Mouse (Mus musculus): Measurements from ENCODE around the gene Tm7sf3. TPM values are rescaled to one million over a fixed set of nuclear protein-coding genes. Genes with fewer than 3 reads are reported as not detected.

Tm7sf3 gene
- polyA plus RNA-seq (2014; fragmentation: Nextera tagmentation; extraction: Ambion mirVana), result 28.5 and 28.8 TPM in 2 replicates

GRCm38 (mm10) chr6:146642276-146643183 lies at the start of gene Tm7sf3, which contains the start of gene Med21:
Gene Tm7sf3 (minus strand): TSS chr6:146642824.
Gene Med21 (plus strand): TSS chr6:146642547.
- peak; percentile 49 for TF ChIP-seq CTCF (IDR thresholded peaks at IDR 0.05; ENCODE audit: low read depth)
- no peaks in the 10 kb centered on the region for H3K4me1 ChIP-seq (ENCODE audit: insufficient read depth)
- no peaks in the 10 kb centered on the region for H3K36me3 ChIP-seq (ENCODE audit: insufficient read depth)
- WGBS, result under 1% methylated on average over 59 of the region's 60 CpGs
- H3K9ac ChIP-seq, result peak within 1 kb of the TSS; percentile 84
- H3K27ac ChIP-seq (ENCODE audit: low read depth), result peak within 1 kb of the TSS; percentile 93
- peak; percentile 99 for DNase-seq
- H3K27me3 ChIP-seq (ENCODE audit: insufficient read depth, low read length), result no peaks in the 10 kb centered on the region
- H3K9me3 ChIP-seq (ENCODE audit: low read depth, low read length), result no peaks in the 10 kb centered on the region
- H3K4me3 ChIP-seq (ENCODE audit: low read depth, low read length), result peak within 1 kb of the TSS; percentile 68
- peak within 1 kb of the TSS; percentile 68 for H3K4me2 ChIP-seq
- peak; percentile 97 for ATAC-seq (ENCODE audit: insufficient read depth)

GRCm38 (mm10) chr6:146688861-146689260 lies 46.2 kb upstream of the Tm7sf3 start:
- Histone ChIP-seq H3K4me2 (no peak overlapping the region), H3K27ac (ENCODE audit: low read depth) (no peak overlapping the region), H3K4me3 (ENCODE audit: low read depth, low read length) (no peak overlapping the region), H3K9me3 (ENCODE audit: low read depth, low read length) (no peaks in the 10 kb centered on the region), H3K27me3 (ENCODE audit: insufficient read depth, low read length) (no peaks in the 10 kb centered on the region), H3K9ac (no peak overlapping the region), H3K36me3 (ENCODE audit: insufficient read depth) (no peaks in the 10 kb centered on the region), H3K4me1 (ENCODE audit: insufficient read depth) (no peaks in the 10 kb centered on the region)
- 85% methylated on average over 5 of the region's 5 CpGs for WGBS
- no peak for TF ChIP-seq CTCF (IDR thresholded peaks at IDR 0.05; ENCODE audit: low read depth)
- ATAC-seq (ENCODE audit: insufficient read depth) (no peak), DNase-seq (no peak)

GRCm38 (mm10) chr6:146688010-146688409 lies 45.4 kb upstream of the Tm7sf3 start:
- Histone ChIP-seq H3K9ac (no peak overlapping the region), H3K27me3 (ENCODE audit: insufficient read depth, low read length) (no peaks in the 10 kb centered on the region), H3K4me2 (no peak overlapping the region), H3K27ac (ENCODE audit: low read depth) (no peak overlapping the region), H3K4me3 (ENCODE audit: low read depth, low read length) (no peak overlapping the region), H3K36me3 (ENCODE audit: insufficient read depth) (no peaks in the 10 kb centered on the region), H3K4me1 (ENCODE audit: insufficient read depth) (no peaks in the 10 kb centered on the region), H3K9me3 (ENCODE audit: low read depth, low read length) (no peaks in the 10 kb centered on the region)
- ATAC-seq (ENCODE audit: insufficient read depth) (no peak), DNase-seq (no peak)
- 83% methylated on average over 7 of the region's 7 CpGs for WGBS
- TF ChIP-seq CTCF (IDR thresholded peaks at IDR 0.05; ENCODE audit: low read depth), result no peak

- ATAC-seq (ENCODE audit: insufficient read depth) (peak; percentile 58), DNase-seq (no peak)
- no peaks in the 10 kb centered on the region for H3K27me3 ChIP-seq (ENCODE audit: insufficient read depth, low read length)
- no peaks in the 10 kb centered on the region for H3K36me3 ChIP-seq (ENCODE audit: insufficient read depth)
- no peaks in the 10 kb centered on the region for H3K4me1 ChIP-seq (ENCODE audit: insufficient read depth)
- peak overlapping the region; percentile 6; the same call in 1 of the 2 replicates for H3K27ac ChIP-seq (ENCODE audit: low read depth)
- 55% methylated on average over 5 of the region's 5 CpGs for WGBS
- no peak overlapping the region for H3K9ac ChIP-seq
- TF ChIP-seq CTCF (IDR thresholded peaks at IDR 0.05; ENCODE audit: low read depth), result no peak
- no peaks in the 10 kb centered on the region for H3K9me3 ChIP-seq (ENCODE audit: low read depth, low read length)
- H3K4me2 ChIP-seq, result no peak overlapping the region
- no peak overlapping the region for H3K4me3 ChIP-seq (ENCODE audit: low read depth, low read length)
Observed at GRCm38 (mm10) chr6:146686463-146687196, 44.0 kb upstream of the Tm7sf3 start.

GRCm38 (mm10) chr6:146685781-146686308 lies 43.2 kb upstream of the Tm7sf3 start:
- Histone ChIP-seq H3K9ac (no peak overlapping the region), H3K4me1 (ENCODE audit: insufficient read depth) (no peaks in the 10 kb centered on the region), H3K9me3 (ENCODE audit: low read depth, low read length) (no peaks in the 10 kb centered on the region), H3K27ac (ENCODE audit: low read depth) (no peak overlapping the region), H3K4me2 (peak overlapping the region; percentile 16; the same call in 1 of the 2 replicates), H3K4me3 (ENCODE audit: low read depth, low read length) (no peak overlapping the region), H3K27me3 (ENCODE audit: insufficient read depth, low read length) (no peaks in the 10 kb centered on the region), H3K36me3 (ENCODE audit: insufficient read depth) (no peaks in the 10 kb centered on the region)
- 45% methylated on average over 17 of the region's 17 CpGs for WGBS
- peak; percentile 65 for TF ChIP-seq CTCF (IDR thresholded peaks at IDR 0.05; ENCODE audit: low read depth)
- DNase-seq, result peak; percentile 66
- ATAC-seq (ENCODE audit: insufficient read depth), result peak; percentile 95

- Histone ChIP-seq H3K36me3 (ENCODE audit: insufficient read depth) (no peaks in the 10 kb centered on the region), H3K4me2 (no peak overlapping the region), H3K4me3 (ENCODE audit: low read depth, low read length) (no peak overlapping the region), H3K4me1 (ENCODE audit: insufficient read depth) (no peaks in the 10 kb centered on the region), H3K9ac (no peak overlapping the region), H3K9me3 (ENCODE audit: low read depth, low read length) (no peaks in the 10 kb centered on the region), H3K27ac (ENCODE audit: low read depth) (no peak overlapping the region), H3K27me3 (ENCODE audit: insufficient read depth, low read length) (no peaks in the 10 kb centered on the region)
- no peak for TF ChIP-seq CTCF (IDR thresholded peaks at IDR 0.05; ENCODE audit: low read depth)
- DNase-seq (no peak), ATAC-seq (ENCODE audit: insufficient read depth) (no peak)
- WGBS, result 80% methylated on average over 4 of the region's 4 CpGs
Observed at GRCm38 (mm10) chr6:146683881-146684280, 41.3 kb upstream of the Tm7sf3 start.

All from lung, embryonic 14.5 days (tissue).